Mouse (Mus musculus): ENCODE results near the gene Slc6a11. TPM values are rescaled to one million over a fixed set of nuclear protein-coding genes. Genes with fewer than 3 reads are reported as not detected.

Gene Slc6a11
- polyA plus RNA-seq, 1 experiment from 2014 or later = 0.47 TPM

- 74% methylated on average over 8 of the region's 8 CpGs for WGBS
- H3K4me1 ChIP-seq (replicated peaks) = no peaks in the 10 kb centered on the region
- no peak for DNase-seq (ENCODE audit: low spot score)
- H3K9me3 ChIP-seq = no peaks in the 10 kb centered on the region
- H3K36me3 ChIP-seq = no peaks in the 10 kb centered on the region
- H3K27ac ChIP-seq = no peak overlapping the region
- no peak overlapping the region for H3K4me3 ChIP-seq
- H3K27me3 ChIP-seq (ENCODE audit: insufficient read depth, poor library complexity, severe bottlenecking) = peaks cover 82% of the 10 kb centered on the region
Observed at GRCm38 (mm10) chr6:114188869-114189268, 57.8 kb downstream of the Slc6a11 start.

GRCm38 (mm10) chr6:114195998-114196397, 65.0 kb downstream of the Slc6a11 start:
- H3K4me1 ChIP-seq (replicated peaks) = peaks cover 4% of the 10 kb centered on the region; the same call in 1 of the 2 replicates
- H3K27me3 ChIP-seq (ENCODE audit: insufficient read depth, poor library complexity, severe bottlenecking) = peaks cover 35% of the 10 kb centered on the region
- no peak overlapping the region for H3K27ac ChIP-seq
- H3K36me3 ChIP-seq = no peaks in the 10 kb centered on the region
- no peak overlapping the region for H3K4me3 ChIP-seq
- no peaks in the 10 kb centered on the region for H3K9me3 ChIP-seq
- DNase-seq (ENCODE audit: low spot score) = no peak

DNA sequence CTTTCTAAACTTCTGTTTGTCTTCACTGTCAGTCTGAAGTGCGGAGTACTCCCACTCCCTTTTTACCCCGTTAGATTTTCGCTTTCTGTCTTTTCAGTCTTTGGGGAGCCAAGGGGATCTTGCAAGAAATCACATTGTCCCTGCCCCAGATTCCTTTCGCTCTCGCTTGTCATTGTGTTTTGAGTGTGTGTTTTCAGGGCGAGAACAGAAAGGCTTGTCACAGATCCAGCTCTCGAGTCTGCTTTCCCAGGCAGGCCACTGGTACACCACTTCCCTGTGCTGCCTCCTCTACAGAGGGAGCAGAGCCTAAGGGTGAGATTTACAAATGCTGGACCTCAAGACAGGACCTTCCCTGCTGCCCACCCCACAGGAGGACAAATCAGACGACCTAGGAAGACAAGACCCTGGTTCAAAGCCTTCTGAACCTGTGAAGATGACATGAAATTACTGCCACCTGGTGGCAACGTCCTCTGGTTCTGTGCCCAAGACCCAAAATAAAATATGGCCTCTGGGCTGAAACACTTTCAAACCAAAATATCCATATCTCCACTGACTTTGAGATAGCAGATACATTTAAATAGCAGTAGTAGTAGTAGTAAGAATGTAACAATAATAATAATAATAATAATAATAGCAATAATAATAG, 68.3 kb downstream of the Slc6a11 start:
- peaks cover 19% of the 10 kb centered on the region for H3K27me3 ChIP-seq (ENCODE audit: insufficient read depth, poor library complexity, severe bottlenecking)

DNA sequence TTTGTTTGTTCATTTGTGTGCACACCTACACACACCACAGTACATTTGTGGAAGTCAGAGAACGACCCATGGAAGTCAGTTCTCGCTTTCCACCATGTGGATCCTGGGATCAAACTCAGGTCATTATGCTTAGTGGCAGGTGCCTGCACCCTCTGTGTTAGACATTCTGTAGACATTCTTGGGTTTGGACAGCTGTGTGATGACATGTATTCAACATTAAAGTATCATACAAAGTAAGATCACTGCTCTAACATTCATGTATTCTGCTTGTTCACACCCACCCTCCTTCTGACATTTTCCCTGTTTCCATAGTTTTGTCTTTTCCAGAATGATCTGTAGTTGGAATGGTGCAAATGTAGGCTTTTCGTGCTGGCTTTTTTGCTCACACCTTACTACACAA, 73.5 kb downstream of the Slc6a11 start:
- no peak overlapping the region for H3K27ac ChIP-seq
- H3K4me1 ChIP-seq (replicated peaks) = no peaks in the 10 kb centered on the region
- H3K36me3 ChIP-seq = no peaks in the 10 kb centered on the region
- DNase-seq (ENCODE audit: low spot score) = no peak
- WGBS = 89% methylated on average over 3 of the region's 3 CpGs
- H3K27me3 ChIP-seq (ENCODE audit: insufficient read depth, poor library complexity, severe bottlenecking) = no peaks in the 10 kb centered on the region
- H3K4me3 ChIP-seq = no peak overlapping the region
- H3K9me3 ChIP-seq = 0 out of 2 replicates have a peak, but pooled peaks cover 3% of the 10 kb centered on the region

More for the DNA sequence above, 68.3 kb downstream of the Slc6a11 start:
- no peaks in the 10 kb centered on the region for H3K36me3 ChIP-seq
- DNase-seq (ENCODE audit: low spot score) = no peak
- H3K27ac ChIP-seq = no peak overlapping the region
- 54% methylated on average over 9 of the region's 9 CpGs for WGBS
- no peaks in the 10 kb centered on the region for H3K9me3 ChIP-seq
- no peak overlapping the region for H3K4me3 ChIP-seq
- H3K4me1 ChIP-seq (replicated peaks) = peaks cover 2% of the 10 kb centered on the region; the same call in 1 of the 2 replicates

DNA sequence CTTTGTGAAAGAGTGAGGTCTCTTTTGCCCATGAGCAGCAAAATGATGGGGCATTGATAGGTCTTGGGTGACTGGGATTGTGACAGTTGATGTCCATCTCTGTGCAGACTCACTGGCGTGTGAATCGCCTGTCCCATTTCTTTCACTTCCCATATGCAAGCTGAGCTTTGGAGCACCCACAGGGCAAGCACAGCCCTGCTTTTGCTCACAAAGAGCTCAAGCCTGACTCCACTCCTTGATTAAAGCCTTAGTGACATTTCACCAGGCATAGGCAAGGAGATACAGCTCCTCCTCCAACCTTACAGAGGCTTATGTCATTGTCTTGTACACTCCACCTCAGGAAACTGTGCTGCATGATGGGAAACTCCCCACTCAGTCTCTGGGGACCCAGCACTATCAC, 77.3 kb downstream of the Slc6a11 start:
- Histone ChIP-seq H3K4me1 (replicated peaks) (no peaks in the 10 kb centered on the region), H3K27ac (no peak overlapping the region), H3K36me3 (no peaks in the 10 kb centered on the region), H3K9me3 (0 out of 2 replicates have a peak, but pooled peaks cover 3% of the 10 kb centered on the region), H3K27me3 (ENCODE audit: insufficient read depth, poor library complexity, severe bottlenecking) (peaks cover 9% of the 10 kb centered on the region), H3K4me3 (no peak overlapping the region)
- no peak for DNase-seq (ENCODE audit: low spot score)
- WGBS = 81% methylated on average over 2 of the region's 2 CpGs

DNA sequence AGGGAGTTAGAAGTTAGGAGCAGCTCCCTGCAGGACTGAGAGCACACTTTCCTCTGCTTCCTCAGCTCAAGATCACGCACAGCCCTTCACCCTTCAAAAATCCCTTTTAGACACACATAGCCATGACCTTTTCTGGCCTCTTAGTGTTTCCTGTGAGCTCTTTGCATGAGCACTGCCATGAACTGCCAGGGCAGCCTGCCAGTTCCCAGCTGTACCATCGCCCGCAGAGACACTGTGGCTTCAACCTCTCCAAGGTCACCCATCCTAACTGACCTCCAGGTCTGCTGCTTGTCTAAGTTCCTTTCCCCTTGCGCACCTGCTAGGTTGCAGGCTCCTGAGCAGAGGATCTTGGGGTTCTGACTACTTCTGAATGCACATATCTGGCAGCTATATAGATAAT, 83.4 kb downstream of the Slc6a11 start:
- Histone ChIP-seq H3K4me1 (replicated peaks) (peaks cover 33% of the 10 kb centered on the region), H3K27me3 (ENCODE audit: insufficient read depth, poor library complexity, severe bottlenecking) (peaks cover 44% of the 10 kb centered on the region), H3K4me3 (no peak overlapping the region), H3K27ac (no peak overlapping the region), H3K9me3 (no peaks in the 10 kb centered on the region), H3K36me3 (no peaks in the 10 kb centered on the region)
- WGBS = 90% methylated on average over 4 of the region's 4 CpGs
- no peak for DNase-seq (ENCODE audit: low spot score)

DNA sequence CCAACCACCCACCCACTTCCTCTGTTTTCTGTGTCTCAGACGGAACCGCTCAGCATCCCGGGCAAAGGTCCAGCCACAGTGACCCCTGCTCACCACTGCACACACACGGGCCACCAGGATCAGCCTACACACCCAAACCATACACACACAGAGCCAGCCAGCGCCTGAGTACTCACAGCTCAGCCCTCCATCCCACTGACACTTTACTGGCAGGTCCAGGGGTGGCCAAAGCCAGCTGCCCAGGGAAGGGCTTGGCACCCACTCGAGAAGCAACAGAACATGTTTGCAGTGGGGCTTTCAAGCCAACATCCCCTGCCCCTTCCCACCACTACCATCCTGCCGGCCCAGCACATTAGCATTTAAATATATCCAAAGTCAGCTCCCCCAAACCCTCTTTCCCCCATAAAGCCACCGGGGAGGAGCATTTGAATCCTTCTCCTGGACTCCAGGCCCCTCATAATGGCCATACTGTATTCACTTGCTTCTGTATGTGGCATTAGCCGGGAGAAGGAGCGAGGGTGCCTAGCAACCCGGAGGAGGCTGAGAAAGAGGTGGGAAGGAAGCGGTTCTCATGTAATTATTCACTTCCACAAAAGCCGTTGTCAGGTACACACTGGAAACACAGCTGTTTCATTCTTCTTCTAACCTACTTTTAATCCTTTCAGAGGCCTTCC, 85.8 kb downstream of the Slc6a11 start:
- Histone ChIP-seq H3K36me3 (no peaks in the 10 kb centered on the region), H3K4me1 (replicated peaks) (peaks cover 33% of the 10 kb centered on the region), H3K27me3 (ENCODE audit: insufficient read depth, poor library complexity, severe bottlenecking) (peaks cover 40% of the 10 kb centered on the region), H3K27ac (peak overlapping the region; percentile 77), H3K9me3 (no peaks in the 10 kb centered on the region), H3K4me3 (no peak overlapping the region)
- DNase-seq (ENCODE audit: low spot score) = no peak
- 51% methylated on average over 13 of the region's 13 CpGs for WGBS

GRCm38 (mm10) chr6:114224399-114224798, 93.4 kb downstream of the Slc6a11 start:
- 14% methylated on average over 4 of the region's 4 CpGs for WGBS
- H3K27ac ChIP-seq = no peak overlapping the region
- H3K4me1 ChIP-seq (replicated peaks) = 0 out of 2 replicates have a peak, but pooled peaks cover 4% of the 10 kb centered on the region
- no peak overlapping the region for H3K4me3 ChIP-seq
- peaks cover 7% of the 10 kb centered on the region; the same call in 1 of the 2 replicates for H3K27me3 ChIP-seq (ENCODE audit: insufficient read depth, poor library complexity, severe bottlenecking)
- no peaks in the 10 kb centered on the region for H3K36me3 ChIP-seq
- H3K9me3 ChIP-seq = no peaks in the 10 kb centered on the region
- DNase-seq (ENCODE audit: low spot score) = peak; percentile 40

GRCm38 (mm10) chr6:114227378-114227777, 96.3 kb downstream of the Slc6a11 start:
- peaks cover 7% of the 10 kb centered on the region; the same call in 1 of the 2 replicates for H3K27me3 ChIP-seq (ENCODE audit: insufficient read depth, poor library complexity, severe bottlenecking)
- no peaks in the 10 kb centered on the region for H3K9me3 ChIP-seq

DNA sequence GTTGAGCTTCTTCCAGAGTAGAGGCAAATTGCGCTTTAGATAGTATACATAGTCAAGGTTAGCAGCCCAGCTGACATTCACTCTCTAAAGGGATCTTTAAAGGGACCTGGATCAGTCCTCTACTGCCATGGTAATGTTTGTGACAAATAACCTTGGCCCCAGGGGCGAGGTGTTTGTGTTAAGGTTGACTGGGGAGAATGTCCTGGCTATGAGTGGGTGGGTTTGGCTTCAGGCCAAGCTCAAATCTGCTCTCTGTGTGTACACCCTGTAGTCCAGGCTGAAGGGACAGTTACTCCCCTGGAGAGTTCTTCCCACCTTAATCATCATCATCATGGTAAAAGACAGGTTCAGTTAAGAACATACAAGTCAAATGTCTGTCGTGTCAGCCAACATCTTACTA, 97.2 kb downstream of the Slc6a11 start:
- H3K27ac ChIP-seq = no peak overlapping the region
- no peaks in the 10 kb centered on the region for H3K36me3 ChIP-seq
- H3K4me1 ChIP-seq (replicated peaks) = 0 out of 2 replicates have a peak, but pooled peaks cover 4% of the 10 kb centered on the region
- H3K4me3 ChIP-seq = no peak overlapping the region
- H3K9me3 ChIP-seq = no peaks in the 10 kb centered on the region
- 84% methylated on average over 3 of the region's 3 CpGs for WGBS
- DNase-seq (ENCODE audit: low spot score) = no peak
- peaks cover 7% of the 10 kb centered on the region; the same call in 1 of the 2 replicates for H3K27me3 ChIP-seq (ENCODE audit: insufficient read depth, poor library complexity, severe bottlenecking)

More at GRCm38 (mm10) chr6:114227378-114227777, 96.3 kb downstream of the Slc6a11 start:
- H3K27ac ChIP-seq = no peak overlapping the region
- H3K4me3 ChIP-seq = no peak overlapping the region
- H3K4me1 ChIP-seq (replicated peaks) = 0 out of 2 replicates have a peak, but pooled peaks cover 4% of the 10 kb centered on the region
- WGBS = 4% methylated on average over 2 of the region's 2 CpGs
- no peak for DNase-seq (ENCODE audit: low spot score)
- no peaks in the 10 kb centered on the region for H3K36me3 ChIP-seq

DNA sequence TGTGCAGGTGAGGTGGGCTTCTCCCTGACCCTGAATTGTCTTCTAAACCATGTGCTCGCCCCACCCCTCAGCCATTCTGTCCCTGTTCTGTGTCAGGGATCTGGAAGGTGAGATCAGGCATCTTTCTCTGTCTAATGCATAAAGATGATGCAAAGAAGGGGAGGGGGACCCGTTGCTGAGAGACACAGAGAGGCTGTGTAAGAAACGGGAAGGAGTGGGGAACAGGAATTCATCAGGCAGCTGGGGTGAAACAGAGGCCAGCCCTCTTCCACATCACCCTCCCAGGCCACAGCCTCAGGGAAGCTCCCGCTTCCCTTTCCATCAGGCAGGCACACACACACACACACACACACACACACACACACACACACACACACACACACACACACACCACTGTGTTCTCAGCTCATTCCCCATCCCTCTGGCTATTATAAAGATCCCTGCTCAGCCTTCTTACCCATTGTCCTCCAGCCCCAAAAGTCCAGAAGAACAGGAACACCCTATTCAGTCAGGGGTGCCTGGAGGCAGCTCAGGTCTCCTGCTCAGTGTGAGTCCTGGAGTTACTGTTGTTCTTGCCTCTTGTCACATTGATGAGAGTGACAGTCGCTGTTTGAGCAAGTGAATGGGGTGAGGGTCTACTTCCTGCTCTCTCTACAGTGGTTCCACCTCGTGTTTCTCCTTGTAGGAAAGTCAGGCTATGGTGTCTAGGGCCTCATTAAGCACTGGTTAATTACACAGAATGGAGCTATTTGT, 108.0 kb downstream of the Slc6a11 start:
- Histone ChIP-seq H3K36me3 (no peaks in the 10 kb centered on the region), H3K9me3 (no peaks in the 10 kb centered on the region), H3K27me3 (ENCODE audit: insufficient read depth, poor library complexity, severe bottlenecking) (peaks cover 15% of the 10 kb centered on the region; the same call in 1 of the 2 replicates), H3K4me1 (replicated peaks) (peaks cover 19% of the 10 kb centered on the region), H3K4me3 (no peak overlapping the region), H3K27ac (0 out of 2 replicates have a peak overlapping the region, but pooled peaks have one; percentile 25)
- DNase-seq (ENCODE audit: low spot score) = peak; percentile 29
- WGBS = 29% methylated on average over 5 of the region's 6 CpGs

DNA sequence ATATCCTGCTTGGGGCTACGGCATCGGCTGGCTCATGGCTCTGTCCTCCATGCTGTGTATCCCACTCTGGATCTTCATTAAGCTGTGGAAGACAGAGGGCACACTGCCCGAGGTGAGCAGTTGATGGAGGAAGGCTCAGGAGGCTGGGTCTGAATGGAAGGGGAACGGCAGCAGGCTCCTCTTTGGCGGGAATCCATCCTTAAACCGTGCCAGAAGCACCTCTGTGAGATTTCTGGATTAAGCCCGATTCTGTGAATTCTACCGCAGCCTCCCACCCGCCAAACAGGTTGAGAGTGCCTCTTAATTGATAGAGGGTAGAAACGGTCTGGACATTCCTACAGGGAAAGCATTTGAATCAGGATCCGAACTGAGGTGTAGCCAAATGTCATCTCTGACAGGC, 114.6 kb downstream of the Slc6a11 start:
- Histone ChIP-seq H3K4me1 (replicated peaks) (0 out of 2 replicates have a peak, but pooled peaks cover 3% of the 10 kb centered on the region), H3K27ac (no peak overlapping the region), H3K36me3 (no peaks in the 10 kb centered on the region), H3K9me3 (no peaks in the 10 kb centered on the region), H3K27me3 (ENCODE audit: insufficient read depth, poor library complexity, severe bottlenecking) (peaks cover 16% of the 10 kb centered on the region), H3K4me3 (no peak overlapping the region)
- no peak for DNase-seq (ENCODE audit: low spot score)
- WGBS = 85% methylated on average over 11 of the region's 11 CpGs

Measured in hindbrain, embryonic 10.5 days (tissue).